Mouse (Mus musculus) olfactory bulb, adult 2 months (tissue): Measurements from ENCODE around the gene Kcnk13.

ENCODE experiments used
- CTCF ChIP-seq: fragments of 200-500 bp; IDR thresholded peaks from 2 replicates; pipeline ENCODE4 v1.5.1; 2012; ENCODE audit warnings: low read depth, mild to moderate bottlenecking, low read length, moderate library complexity; ENCODE audit not compliant: insufficient read depth
- POLR2A ChIP-seq: fragments of 200-500 bp; IDR thresholded peaks from 2 replicates; pipeline ENCODE4 v1.6.1; 2012; ENCODE audit warnings: mild to moderate bottlenecking, low read depth, low read length, moderate library complexity; ENCODE audit not compliant: insufficient read depth

- no peak for TF ChIP-seq POLR2A
- no peak for TF ChIP-seq CTCF
Measured at GRCm38 (mm10) chr12:100023821-100024365, 59.6 kb downstream of the Kcnk13 start.
